Mouse (Mus musculus): ENCODE measurements around the gene Mlkl. TPM values are rescaled to one million over a fixed set of nuclear protein-coding genes. Genes with fewer than 3 reads are reported as not detected.
A peak's percentile ranks its signal among the peaks of the same experiment; 100 is the strongest.
"Not testable (repeated sequence)": the region's sequence is repeated elsewhere in the genome, so short reads cannot be mapped to it uniquely, and the experiment has no call there.

Gene Mlkl
- polyA plus RNA-seq, 1 experiment from 2014 or later, result 0.43 TPM

DNA sequence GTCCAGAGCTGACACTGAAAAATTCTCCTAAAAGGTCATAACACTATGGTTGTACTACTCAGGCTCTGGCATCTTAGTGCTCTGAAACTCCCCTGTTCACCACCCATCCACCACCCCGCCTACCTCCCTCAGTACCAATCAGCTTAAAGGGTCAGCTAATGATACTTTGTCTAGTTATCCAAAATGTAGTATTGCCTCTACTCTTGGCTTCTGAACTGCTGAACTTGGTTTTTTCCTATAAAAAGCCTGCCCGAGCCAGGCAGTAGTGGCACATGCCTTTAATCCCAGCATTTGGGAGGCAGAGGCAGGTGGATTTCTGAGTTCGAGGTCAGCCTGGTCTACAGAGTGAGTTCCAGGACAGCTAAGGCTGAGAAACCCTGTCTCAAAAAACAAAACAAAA is 33.6 kb downstream of the Mlkl start:
- DNase-seq (ENCODE audit: low spot score) (no peak), ATAC-seq (replicated peaks; ENCODE audit: low FRiP score) (no peak)
- H3K4me2 ChIP-seq (ENCODE audit: low read depth, low read length, severe bottlenecking), result no peak overlapping the region
- no peak overlapping the region for H3K4me3 ChIP-seq (ENCODE audit: low read depth, low read length)
- no peaks in the 10 kb centered on the region for H3K9me3 ChIP-seq (ENCODE audit: control insufficient read depth, low read length)
- H3K27ac ChIP-seq (ENCODE audit: low read depth, low read length), result no peak overlapping the region
- no peaks in the 10 kb centered on the region for H3K4me1 ChIP-seq (replicated peaks; ENCODE audit: control insufficient read depth, insufficient read depth, low read length)
- 94% methylated on average over 3 of the region's 3 CpGs for WGBS
- no peak overlapping the region for H3K9ac ChIP-seq (ENCODE audit: low read length)
- H3K27me3 ChIP-seq (ENCODE audit: control insufficient read depth, insufficient read depth, low read length), result no peaks in the 10 kb centered on the region
- no peaks in the 10 kb centered on the region for H3K36me3 ChIP-seq (ENCODE audit: control insufficient read depth, insufficient read depth, low read length)

DNA sequence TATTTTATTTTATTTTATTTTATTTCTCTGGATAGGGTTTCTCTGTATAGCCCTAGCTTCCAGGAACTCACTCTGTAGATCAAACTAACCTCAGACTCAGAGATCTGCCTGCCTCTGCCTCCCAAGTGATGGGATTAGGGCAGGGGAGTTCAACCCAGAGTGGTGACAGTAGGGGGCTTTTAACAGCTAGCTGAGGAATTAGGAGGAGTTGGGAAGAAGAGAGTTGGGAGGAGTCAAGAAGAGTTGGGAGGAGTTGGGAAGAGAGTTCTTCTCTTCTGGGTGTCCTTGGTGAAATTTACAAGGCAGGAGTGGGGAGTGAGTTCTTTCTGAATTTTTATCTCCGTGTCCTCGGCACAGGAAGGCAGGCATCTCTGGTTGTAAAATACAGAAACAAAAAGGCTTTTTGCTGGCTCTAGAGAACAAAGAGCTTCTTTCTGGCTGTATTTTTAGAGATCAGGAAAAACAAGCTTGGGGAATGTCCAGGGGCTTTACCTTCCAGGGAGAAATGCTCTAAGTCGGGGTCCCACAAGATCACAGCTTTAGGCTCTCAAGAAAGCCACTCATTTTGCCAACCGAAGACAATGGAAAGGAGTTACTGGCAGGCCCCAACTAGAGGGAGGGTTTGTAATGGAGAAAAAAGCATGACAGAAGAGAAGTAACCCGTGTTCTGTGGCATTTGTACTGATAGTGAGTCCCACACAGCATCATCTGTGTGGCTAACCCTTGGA is 34.7 kb downstream of the Mlkl start:
- not testable (repeated sequence) for H3K36me3 ChIP-seq (ENCODE audit: control insufficient read depth, insufficient read depth, low read length); H3K4me2 ChIP-seq (ENCODE audit: low read depth, low read length, severe bottlenecking); H3K4me3 ChIP-seq (ENCODE audit: low read depth, low read length); H3K9me3 ChIP-seq (ENCODE audit: control insufficient read depth, low read length); H3K27me3 ChIP-seq (ENCODE audit: control insufficient read depth, insufficient read depth, low read length); H3K4me1 ChIP-seq (replicated peaks; ENCODE audit: control insufficient read depth, insufficient read depth, low read length); ATAC-seq (replicated peaks; ENCODE audit: low FRiP score); H3K27ac ChIP-seq (ENCODE audit: low read depth, low read length); H3K9ac ChIP-seq (ENCODE audit: low read length); DNase-seq (ENCODE audit: low spot score)
- WGBS, result 84% methylated on average over 5 of the region's 5 CpGs

DNA sequence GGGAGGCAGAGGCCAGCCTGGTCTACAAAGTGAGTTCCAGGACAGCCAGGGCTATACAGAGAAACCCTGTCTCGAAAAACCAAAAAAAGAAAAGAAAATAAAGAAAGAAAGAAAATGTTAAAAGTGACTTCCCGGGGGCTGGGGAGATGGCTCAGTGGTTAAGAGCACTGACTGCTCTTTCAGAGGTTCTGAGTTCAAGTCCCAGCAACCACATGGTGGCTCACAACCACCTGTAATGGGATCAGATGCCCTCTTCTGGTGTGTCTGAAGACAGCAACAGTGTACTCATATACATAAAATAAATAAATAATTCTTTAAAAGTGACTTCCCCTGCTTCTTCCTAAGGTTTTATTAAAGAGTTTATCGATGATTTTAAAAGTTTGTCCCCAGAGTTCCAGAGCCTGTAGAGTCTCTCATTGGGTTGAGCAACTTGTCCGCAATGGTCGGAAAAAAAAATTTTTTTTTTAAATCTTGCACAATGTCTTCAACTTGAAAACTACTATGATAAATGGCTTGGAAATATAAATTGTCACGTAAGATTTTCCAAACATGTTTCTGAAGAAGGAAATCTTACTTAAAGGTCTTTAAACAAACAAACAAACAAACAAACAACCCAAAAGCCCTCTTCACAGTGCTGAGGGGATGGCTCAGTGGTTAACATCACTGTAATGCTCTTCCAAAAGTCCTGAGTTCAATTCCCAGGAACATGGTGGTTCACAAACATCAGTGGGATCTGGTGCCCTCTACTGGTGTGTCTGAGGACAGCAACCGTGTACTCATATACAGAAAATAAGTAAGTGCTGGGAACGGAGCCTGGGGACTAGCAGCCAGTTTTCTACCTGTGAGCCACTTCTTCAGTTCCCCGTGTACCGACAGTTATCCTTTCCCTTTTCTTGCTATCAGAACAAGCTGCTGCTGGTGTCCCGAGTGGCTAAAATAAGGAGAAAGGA is 37.1 kb downstream of the Mlkl start:
- 68% methylated on average over 11 of the region's 11 CpGs for whole genome bisulfite sequencing
- Histone ChIP-seq H3K4me3 (ENCODE audit: low read depth, low read length) (peak overlapping the region; percentile 94), H3K4me2 (ENCODE audit: low read depth, low read length, severe bottlenecking) (peak overlapping the region; percentile 31; the same call in 1 of the 2 replicates), H3K9me3 (ENCODE audit: control insufficient read depth, low read length) (no peaks in the 10 kb centered on the region), H3K9ac (ENCODE audit: low read length) (peak overlapping the region; percentile 47; the same call in 1 of the 2 replicates), H3K27me3 (ENCODE audit: control insufficient read depth, insufficient read depth, low read length) (no peaks in the 10 kb centered on the region), H3K36me3 (ENCODE audit: control insufficient read depth, insufficient read depth, low read length) (no peaks in the 10 kb centered on the region; the same call in 1 of the 2 replicates), H3K4me1 (replicated peaks; ENCODE audit: control insufficient read depth, insufficient read depth, low read length) (peaks cover 4% of the 10 kb centered on the region), H3K27ac (ENCODE audit: low read depth, low read length) (peak overlapping the region; percentile 80)
- DNase-seq (ENCODE audit: low spot score), result no peak
- ATAC-seq (replicated peaks; ENCODE audit: low FRiP score), result no peak

DNA sequence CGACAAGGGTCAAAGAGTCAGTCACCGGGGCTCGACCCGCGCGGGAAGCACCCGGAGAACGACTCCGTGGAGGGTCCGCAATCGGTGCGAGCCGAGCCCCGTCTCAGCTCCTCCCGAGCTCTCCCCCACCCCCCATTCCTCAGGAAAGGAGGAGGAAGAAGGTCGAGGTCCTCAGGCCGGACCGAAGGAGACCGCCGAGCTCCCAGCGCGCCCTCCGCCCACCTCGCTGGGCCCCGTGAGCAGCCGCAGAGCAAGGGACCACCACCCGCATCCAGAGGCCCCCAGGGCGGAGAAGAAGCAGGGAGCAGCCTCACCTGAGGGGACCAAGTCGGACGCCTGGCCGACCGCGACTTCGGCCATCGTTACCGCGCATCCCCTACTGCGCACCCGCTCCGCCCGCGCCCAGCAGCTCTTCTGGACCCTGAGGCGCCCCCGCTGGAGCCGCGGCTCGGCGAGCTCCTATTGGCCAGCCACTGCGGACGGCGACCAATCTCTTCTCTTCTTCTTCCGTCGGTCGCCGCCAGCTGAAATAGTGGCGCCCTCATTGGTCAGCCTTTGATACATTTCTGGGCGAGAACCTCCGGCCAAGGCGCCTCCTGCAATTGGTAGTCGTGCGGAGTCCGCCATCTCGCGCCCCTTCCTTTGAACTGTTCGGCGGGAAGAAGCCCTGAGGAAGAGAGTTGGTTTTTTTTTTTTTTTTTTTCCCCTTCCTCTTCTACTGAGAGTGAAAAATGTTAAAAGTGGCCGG is 38.0 kb downstream of the Mlkl start, which contains the start of gene Rfwd3:
Gene Rfwd3 (minus strand): TSS at position 402 of the 748 bp plus-strand sequence.
- peak within 1 kb of the TSS; percentile 80 for H3K27ac ChIP-seq (ENCODE audit: low read depth, low read length)
- peak; percentile 98 for ATAC-seq (replicated peaks; ENCODE audit: low FRiP score)

DNA sequence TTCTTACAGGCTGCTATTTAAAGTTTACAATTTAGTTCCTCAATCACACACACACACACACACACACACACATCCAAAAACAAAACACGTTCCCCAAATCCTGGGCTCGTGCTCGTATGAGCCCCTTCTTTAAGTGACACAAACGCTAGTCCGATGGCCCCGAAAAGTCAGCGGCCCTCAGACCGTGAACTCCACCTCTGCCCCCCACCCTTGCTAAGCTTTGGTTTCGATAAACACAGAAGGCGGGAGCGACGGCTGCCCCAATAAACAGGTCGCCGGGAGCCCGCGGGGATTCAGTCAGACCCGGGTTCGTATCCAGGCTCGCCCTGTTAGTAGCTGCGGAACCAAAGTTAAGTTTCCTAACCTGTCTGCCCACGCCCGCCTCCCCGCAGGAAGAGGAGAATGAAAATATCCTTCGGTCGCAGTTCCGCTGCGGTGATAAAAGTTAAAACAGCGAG is 38.6 kb downstream of the Mlkl start:
- DNase-seq (ENCODE audit: low spot score) (peak; percentile 81), ATAC-seq (replicated peaks; ENCODE audit: low FRiP score) (peak; percentile 4; the same call in 1 of the 2 replicates)
- H3K27ac ChIP-seq (ENCODE audit: low read depth, low read length), result peak overlapping the region; percentile 80
- H3K4me2 ChIP-seq (ENCODE audit: low read depth, low read length, severe bottlenecking), result peak overlapping the region; percentile 54
- 0% methylated on average over 28 of the region's 28 CpGs for WGBS
- H3K9me3 ChIP-seq (ENCODE audit: control insufficient read depth, low read length), result no peaks in the 10 kb centered on the region
- H3K4me1 ChIP-seq (replicated peaks; ENCODE audit: control insufficient read depth, insufficient read depth, low read length), result peaks cover 4% of the 10 kb centered on the region
- H3K36me3 ChIP-seq (ENCODE audit: control insufficient read depth, insufficient read depth, low read length), result peaks cover under 1% of the 10 kb centered on the region
- no peaks in the 10 kb centered on the region for H3K27me3 ChIP-seq (ENCODE audit: control insufficient read depth, insufficient read depth, low read length)
- peak overlapping the region; percentile 94 for H3K4me3 ChIP-seq (ENCODE audit: low read depth, low read length)
- peak overlapping the region; percentile 97 for H3K9ac ChIP-seq (ENCODE audit: low read length)

More for the DNA sequence above, 38.0 kb downstream of the Mlkl start, which contains the start of gene Rfwd3:
- Histone ChIP-seq H3K4me3 (ENCODE audit: low read depth, low read length) (peak within 1 kb of the TSS; percentile 94), H3K4me2 (ENCODE audit: low read depth, low read length, severe bottlenecking) (peak within 1 kb of the TSS; percentile 54), H3K27me3 (ENCODE audit: control insufficient read depth, insufficient read depth, low read length) (no peaks in the 10 kb centered on the region), H3K9ac (ENCODE audit: low read length) (peak within 1 kb of the TSS; percentile 97), H3K9me3 (ENCODE audit: control insufficient read depth, low read length) (no peaks in the 10 kb centered on the region), H3K4me1 (replicated peaks; ENCODE audit: control insufficient read depth, insufficient read depth, low read length) (peaks cover 4% of the 10 kb centered on the region), H3K36me3 (ENCODE audit: control insufficient read depth, insufficient read depth, low read length) (no peaks in the 10 kb centered on the region; the same call in 1 of the 2 replicates)
- WGBS, result under 1% methylated on average over 66 of the region's 67 CpGs
- peak; percentile 98 for DNase-seq (ENCODE audit: low spot score)

DNA sequence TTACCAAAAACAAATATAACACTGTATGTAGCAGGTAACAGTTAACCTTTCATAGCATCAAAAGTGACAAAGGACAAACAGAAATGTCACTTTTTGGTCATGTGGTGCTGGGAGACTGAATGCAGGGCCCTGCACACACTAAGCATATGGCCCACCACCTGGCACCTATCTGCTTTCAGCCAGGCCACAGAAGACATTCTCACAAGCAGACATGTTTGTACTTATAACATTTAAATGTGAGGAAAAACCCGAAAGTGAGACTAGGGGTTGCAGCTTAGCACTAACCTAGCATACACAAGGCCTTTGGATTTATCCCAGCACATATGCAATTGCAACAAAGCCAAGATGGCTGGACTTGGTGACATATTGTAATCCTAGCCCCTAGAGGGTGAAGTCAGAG is 40.0 kb downstream of the Mlkl start:
- H3K27ac ChIP-seq (ENCODE audit: low read depth, low read length), result no peak overlapping the region
- DNase-seq (ENCODE audit: low spot score) (no peak), ATAC-seq (replicated peaks; ENCODE audit: low FRiP score) (no peak)
- no peak overlapping the region; the same call in 1 of the 2 replicates for H3K9ac ChIP-seq (ENCODE audit: low read length)
- WGBS, result 82% methylated on average over 1 of the region's 1 CpGs
- peaks cover 4% of the 10 kb centered on the region for H3K4me1 ChIP-seq (replicated peaks; ENCODE audit: control insufficient read depth, insufficient read depth, low read length)
- H3K27me3 ChIP-seq (ENCODE audit: control insufficient read depth, insufficient read depth, low read length), result no peaks in the 10 kb centered on the region
- peaks cover 3% of the 10 kb centered on the region for H3K36me3 ChIP-seq (ENCODE audit: control insufficient read depth, insufficient read depth, low read length)
- 0 out of 2 replicates have a peak overlapping the region, but pooled peaks have one; percentile 4 for H3K4me3 ChIP-seq (ENCODE audit: low read depth, low read length)
- H3K9me3 ChIP-seq (ENCODE audit: control insufficient read depth, low read length), result no peaks in the 10 kb centered on the region
- H3K4me2 ChIP-seq (ENCODE audit: low read depth, low read length, severe bottlenecking), result no peak overlapping the region; the same call in 1 of the 2 replicates

DNA sequence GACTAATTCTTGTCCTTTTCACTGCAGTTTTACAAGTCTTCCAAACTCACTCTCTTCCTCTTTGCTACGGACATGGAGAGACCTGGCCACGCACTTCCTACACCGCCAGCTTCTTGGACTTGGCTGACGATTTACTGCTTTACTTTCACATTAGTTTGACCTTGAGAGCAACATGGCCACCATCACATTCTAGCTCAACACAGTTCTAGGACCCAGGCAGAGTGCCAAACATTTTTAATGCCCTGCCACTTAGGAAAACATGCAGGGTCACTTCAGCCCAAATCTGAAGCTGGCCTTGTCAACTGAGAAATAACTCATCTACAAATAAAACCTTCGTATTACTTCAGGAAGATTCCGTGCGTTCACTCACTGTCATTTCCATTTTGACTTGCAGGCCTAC is 46.2 kb downstream of the Mlkl start:
- H3K27ac ChIP-seq (ENCODE audit: low read depth, low read length), result no peak overlapping the region
- no peak overlapping the region for H3K4me3 ChIP-seq (ENCODE audit: low read depth, low read length)
- ATAC-seq (replicated peaks; ENCODE audit: low FRiP score) (no peak), DNase-seq (ENCODE audit: low spot score) (no peak)
- H3K27me3 ChIP-seq (ENCODE audit: control insufficient read depth, insufficient read depth, low read length), result no peaks in the 10 kb centered on the region
- H3K36me3 ChIP-seq (ENCODE audit: control insufficient read depth, insufficient read depth, low read length), result peaks cover 17% of the 10 kb centered on the region
- no peaks in the 10 kb centered on the region for H3K9me3 ChIP-seq (ENCODE audit: control insufficient read depth, low read length)
- WGBS, result over 99% methylated on average over 7 of the region's 7 CpGs
- H3K4me2 ChIP-seq (ENCODE audit: low read depth, low read length, severe bottlenecking), result no peak overlapping the region
- H3K4me1 ChIP-seq (replicated peaks; ENCODE audit: control insufficient read depth, insufficient read depth, low read length), result no peaks in the 10 kb centered on the region
- no peak overlapping the region for H3K9ac ChIP-seq (ENCODE audit: low read length)

DNA sequence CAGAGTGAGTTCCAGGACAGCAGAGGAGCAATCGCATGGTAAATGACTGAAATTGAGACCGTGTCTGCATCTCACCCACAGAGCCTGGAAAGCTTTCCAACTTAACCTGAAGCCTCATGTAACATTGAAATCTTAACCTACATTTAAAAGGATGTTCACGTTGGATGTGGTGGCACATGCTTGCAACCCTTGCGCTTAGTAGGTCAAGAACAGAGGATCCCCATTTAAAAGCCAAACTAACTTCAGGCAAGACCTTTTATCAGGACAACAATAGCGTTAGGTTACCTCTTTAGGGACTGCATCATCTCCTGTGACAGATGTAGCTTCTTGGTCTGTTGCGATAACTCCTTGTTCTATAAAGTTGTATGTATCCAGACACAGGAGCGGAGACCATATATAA is 47.4 kb downstream of the Mlkl start:
- WGBS, result 93% methylated on average over 7 of the region's 7 CpGs
- peaks cover 24% of the 10 kb centered on the region for H3K36me3 ChIP-seq (ENCODE audit: control insufficient read depth, insufficient read depth, low read length)
- H3K27ac ChIP-seq (ENCODE audit: low read depth, low read length), result no peak overlapping the region

More for the DNA sequence above, 47.4 kb downstream of the Mlkl start:
- no peak for ATAC-seq (replicated peaks; ENCODE audit: low FRiP score)
- Histone ChIP-seq H3K4me3 (ENCODE audit: low read depth, low read length) (no peak overlapping the region), H3K9ac (ENCODE audit: low read length) (no peak overlapping the region), H3K9me3 (ENCODE audit: control insufficient read depth, low read length) (no peaks in the 10 kb centered on the region), H3K4me1 (replicated peaks; ENCODE audit: control insufficient read depth, insufficient read depth, low read length) (no peaks in the 10 kb centered on the region), H3K27me3 (ENCODE audit: control insufficient read depth, insufficient read depth, low read length) (no peaks in the 10 kb centered on the region), H3K4me2 (ENCODE audit: low read depth, low read length, severe bottlenecking) (no peak overlapping the region)
- no peak for DNase-seq (ENCODE audit: low spot score)

Data from forebrain, embryonic 11.5 days (tissue).